Mouse (Mus musculus): ENCODE results near the gene Mesd. TPM values are rescaled to one million over a fixed set of nuclear protein-coding genes. Genes with fewer than 3 reads are reported as not detected.

Gene Mesd
- polyA plus RNA-seq, 1 experiment from 2014 or later: 39.6 TPM

DNA sequence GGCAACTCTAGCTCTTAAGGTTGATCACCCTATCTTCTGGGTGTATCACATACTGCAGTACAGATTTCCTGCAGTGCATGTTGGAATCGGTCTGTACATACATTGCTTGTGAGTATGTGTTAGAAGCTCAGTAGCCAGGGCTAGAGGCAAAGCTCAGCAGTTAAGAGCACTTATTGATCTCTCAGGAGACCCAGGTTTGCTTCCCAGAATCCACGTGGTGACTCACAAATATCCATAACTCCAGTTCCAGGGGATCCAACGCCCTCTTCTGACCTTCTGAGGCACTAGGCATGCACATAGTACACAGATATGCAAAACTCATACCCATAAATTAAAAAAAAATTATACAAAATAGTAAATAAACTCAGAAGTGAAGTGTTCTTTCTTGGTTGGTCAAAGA lies 7.2 kb upstream of the Mesd start:
- peaks cover 10% of the 10 kb centered on the region for H3K36me3 ChIP-seq (replicated peaks; ENCODE audit: insufficient read depth, low read length)
- H3K4me2 ChIP-seq (ENCODE audit: low read depth, low read length): peak overlapping the region; percentile 26; the same call in 1 of the 2 replicates
- DNase-seq: peak; percentile 21

DNA sequence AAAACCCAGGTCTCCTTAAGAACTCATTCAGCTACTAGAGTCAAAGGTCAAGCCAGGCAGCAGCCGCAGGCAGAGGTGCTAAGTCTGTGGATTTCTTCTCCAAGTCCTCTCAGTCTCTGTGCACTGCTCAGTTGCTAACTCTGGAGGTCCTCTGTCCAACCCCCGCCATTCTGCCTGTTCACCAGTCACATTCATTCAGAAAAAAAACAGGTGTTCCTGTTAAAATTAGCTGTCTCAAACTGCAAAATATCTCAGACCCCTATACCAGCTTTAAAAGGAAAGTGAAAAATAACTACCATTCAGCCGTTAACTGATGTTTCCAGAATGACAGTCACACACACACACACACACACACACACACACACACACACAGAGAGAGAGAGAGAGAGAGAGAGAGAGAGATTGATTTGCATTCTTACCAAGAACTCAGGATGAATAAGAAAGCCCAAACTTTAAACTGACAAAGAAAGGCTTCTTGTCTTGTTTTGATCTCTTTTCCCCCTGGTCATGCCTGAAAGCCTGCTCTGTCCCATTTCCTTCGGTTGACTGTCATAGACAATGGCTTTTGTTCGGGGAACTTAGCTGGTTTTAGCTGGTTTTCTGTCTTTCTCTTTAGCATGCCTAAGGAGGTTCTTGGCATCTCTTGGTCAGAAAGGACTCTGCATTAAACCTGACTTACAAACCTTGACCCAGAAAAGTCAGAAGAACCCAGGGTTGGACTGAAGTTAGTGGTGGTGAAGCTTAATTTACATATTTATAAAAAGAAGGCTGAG lies 5.4 kb upstream of the Mesd start:
- 44% methylated on average over 5 of the region's 5 CpGs for WGBS (ENCODE audit: insufficient replicate concordance)

More for the DNA sequence above, 7.2 kb upstream of the Mesd start:
- Histone ChIP-seq H3K9ac (replicated peaks) (no peak overlapping the region), H3K9me3 (ENCODE audit: low read length) (no peaks in the 10 kb centered on the region), H3K27me3 (ENCODE audit: insufficient read depth, low read length) (no peaks in the 10 kb centered on the region), H3K4me3 (ENCODE audit: low read depth, low read length) (no peak overlapping the region), H3K27ac (ENCODE audit: low read depth) (0 out of 2 replicates have a peak overlapping the region, but pooled peaks have one; percentile 26), H3K4me1 (ENCODE audit: insufficient read depth) (peaks cover 42% of the 10 kb centered on the region)
- 56% methylated on average over 3 of the region's 3 CpGs for WGBS (ENCODE audit: insufficient replicate concordance)
- peak; percentile 62 for ATAC-seq
- TF ChIP-seq CTCF (IDR thresholded peaks at IDR 0.05; ENCODE audit: low read depth): peak; percentile 43
- TF ChIP-seq EP300 (IDR thresholded peaks at IDR 0.05; ENCODE audit: low read depth): no peak

DNA sequence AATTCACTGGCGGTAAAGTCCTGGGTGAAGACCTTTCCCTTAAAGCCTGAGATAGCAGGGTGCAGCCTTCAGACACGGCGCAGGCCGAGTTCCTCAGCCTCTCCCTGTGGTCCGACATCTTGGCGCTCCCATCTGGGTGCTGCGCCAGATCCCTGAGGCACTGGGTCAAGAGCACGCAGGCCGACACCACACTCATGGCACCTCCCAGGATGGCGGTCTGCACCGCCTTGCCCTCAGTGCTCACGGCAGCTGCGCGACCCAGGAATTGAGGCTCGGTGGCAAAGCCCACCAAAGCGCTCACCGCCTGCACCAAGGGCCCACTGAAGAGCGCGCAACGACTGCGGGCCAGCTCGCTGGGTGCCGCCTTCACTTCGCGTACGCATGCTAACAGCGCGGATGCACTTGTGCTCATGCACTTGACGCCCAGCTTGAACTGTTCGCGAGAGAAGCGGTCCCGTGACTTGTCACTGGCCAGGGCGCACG lies 2.1 kb upstream of the Mesd start:
- H3K27me3 ChIP-seq (ENCODE audit: insufficient read depth, low read length): no peaks in the 10 kb centered on the region
- peak overlapping the region; percentile 97 for H3K4me2 ChIP-seq (ENCODE audit: low read depth, low read length)
- H3K4me1 ChIP-seq (ENCODE audit: insufficient read depth): peaks cover 55% of the 10 kb centered on the region
- peak overlapping the region; percentile 96 for H3K9ac ChIP-seq (replicated peaks)
- no peak for DNase-seq
- 87% methylated on average over 34 of the region's 35 CpGs for WGBS (ENCODE audit: insufficient replicate concordance)
- H3K27ac ChIP-seq (ENCODE audit: low read depth): no peak overlapping the region
- H3K4me3 ChIP-seq (ENCODE audit: low read depth, low read length): peak overlapping the region; percentile 92
- no peaks in the 10 kb centered on the region for H3K9me3 ChIP-seq (ENCODE audit: low read length)
- H3K36me3 ChIP-seq (replicated peaks; ENCODE audit: insufficient read depth, low read length): peaks cover 12% of the 10 kb centered on the region
- TF ChIP-seq EP300 (IDR thresholded peaks at IDR 0.05; ENCODE audit: low read depth): no peak
- no peak for TF ChIP-seq CTCF (IDR thresholded peaks at IDR 0.05; ENCODE audit: low read depth)
- no peak for ATAC-seq

More for the DNA sequence above, 5.4 kb upstream of the Mesd start:
- no peaks in the 10 kb centered on the region for H3K27me3 ChIP-seq (ENCODE audit: insufficient read depth, low read length)
- peak overlapping the region; percentile 35 for H3K4me2 ChIP-seq (ENCODE audit: low read depth, low read length)
- H3K36me3 ChIP-seq (replicated peaks; ENCODE audit: insufficient read depth, low read length): peaks cover 15% of the 10 kb centered on the region
- DNase-seq (no peak), ATAC-seq (no peak)
- peaks cover 49% of the 10 kb centered on the region for H3K4me1 ChIP-seq (ENCODE audit: insufficient read depth)
- H3K27ac ChIP-seq (ENCODE audit: low read depth): peak overlapping the region; percentile 41
- TF ChIP-seq CTCF (IDR thresholded peaks at IDR 0.05; ENCODE audit: low read depth): no peak
- no peak for TF ChIP-seq EP300 (IDR thresholded peaks at IDR 0.05; ENCODE audit: low read depth)
- no peak overlapping the region for H3K9ac ChIP-seq (replicated peaks)
- no peaks in the 10 kb centered on the region for H3K9me3 ChIP-seq (ENCODE audit: low read length)
- H3K4me3 ChIP-seq (ENCODE audit: low read depth, low read length): no peak overlapping the region

DNA sequence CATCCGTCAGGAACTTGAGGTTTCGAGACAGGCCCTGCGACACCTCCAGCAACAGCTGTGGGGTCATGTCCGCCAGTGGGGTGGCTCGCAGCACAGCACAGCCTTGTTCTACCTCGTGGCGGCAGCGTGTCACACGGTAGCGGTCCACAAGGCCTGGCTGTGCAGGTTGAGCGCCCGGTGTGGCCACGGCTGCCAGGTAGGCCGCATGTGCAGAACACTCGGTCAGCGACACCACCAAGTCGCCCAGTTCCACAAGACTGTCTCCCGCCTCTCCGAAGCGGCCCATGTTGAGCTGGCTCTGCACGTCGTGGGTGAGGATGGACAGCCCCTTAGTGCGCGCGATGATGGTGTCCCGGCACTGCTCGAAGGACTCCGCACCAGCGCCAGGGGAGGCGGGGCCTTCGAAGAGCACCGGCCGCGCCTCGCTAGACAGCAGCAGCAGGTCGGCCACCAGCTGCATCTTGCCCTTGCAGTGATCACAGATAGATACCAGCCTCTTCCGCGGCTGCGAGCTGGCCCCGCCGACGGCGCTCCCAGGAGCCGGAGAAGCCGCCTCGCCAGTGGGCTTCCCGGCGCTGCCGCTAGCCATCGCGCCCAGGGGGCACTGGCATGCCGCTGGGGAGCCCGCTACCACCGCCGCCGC lies 1.5 kb upstream of the Mesd start:
- DNase-seq (peak; percentile 80), ATAC-seq (peak; percentile 30)
- Histone ChIP-seq H3K4me3 (ENCODE audit: low read depth, low read length) (peak overlapping the region; percentile 92), H3K27me3 (ENCODE audit: insufficient read depth, low read length) (no peaks in the 10 kb centered on the region), H3K9me3 (ENCODE audit: low read length) (no peaks in the 10 kb centered on the region), H3K27ac (ENCODE audit: low read depth) (peak overlapping the region; percentile 96), H3K4me1 (ENCODE audit: insufficient read depth) (peaks cover 53% of the 10 kb centered on the region), H3K36me3 (replicated peaks; ENCODE audit: insufficient read depth, low read length) (peaks cover 12% of the 10 kb centered on the region), H3K9ac (replicated peaks) (peak overlapping the region; percentile 96), H3K4me2 (ENCODE audit: low read depth, low read length) (peak overlapping the region; percentile 97)
- 19% methylated on average over 54 of the region's 56 CpGs for WGBS (ENCODE audit: insufficient replicate concordance)
- TF ChIP-seq EP300 (IDR thresholded peaks at IDR 0.05; ENCODE audit: low read depth) (no peak), CTCF (IDR thresholded peaks at IDR 0.05; ENCODE audit: low read depth) (no peak)

DNA sequence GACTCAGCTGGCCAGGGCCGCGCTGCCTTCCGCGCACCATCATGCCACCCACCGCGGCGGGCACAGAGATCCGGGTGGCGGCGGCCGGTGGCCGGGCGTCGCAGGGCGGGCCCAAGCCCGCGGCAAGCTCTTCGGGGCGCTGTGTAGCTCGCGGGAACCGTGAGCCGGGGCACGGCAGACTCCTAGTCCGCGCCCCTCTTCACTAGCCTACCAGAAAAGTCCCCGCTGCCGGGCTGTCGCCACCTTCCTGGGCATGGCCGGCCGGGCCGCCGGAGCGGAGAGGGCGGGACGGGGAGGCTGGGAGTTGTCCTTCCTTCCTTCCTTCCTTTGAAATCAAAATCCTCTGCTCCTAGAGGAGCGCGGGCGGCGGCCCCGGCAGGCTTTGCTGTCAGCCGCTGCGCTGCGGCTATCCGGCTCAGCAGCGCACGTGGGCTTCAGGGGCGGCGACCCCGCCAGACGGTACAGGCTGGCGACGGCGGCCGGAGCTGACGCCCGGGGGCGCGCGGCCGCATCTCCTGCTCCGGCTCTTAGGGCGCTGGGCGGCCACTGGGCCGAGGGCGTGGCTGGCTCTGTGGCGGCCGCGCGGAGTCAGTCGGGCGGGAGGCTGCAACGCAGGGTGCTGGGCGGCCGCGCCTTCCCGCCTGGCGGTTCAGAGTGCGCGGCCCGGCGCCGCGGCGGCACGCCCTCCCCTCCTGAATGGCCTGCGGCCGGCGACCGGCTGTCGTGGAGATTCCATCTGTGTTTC lies 818 bp upstream of the Mesd start:
- Histone ChIP-seq H3K27me3 (ENCODE audit: insufficient read depth, low read length) (no peaks in the 10 kb centered on the region), H3K9ac (replicated peaks) (peak overlapping the region; percentile 96), H3K4me3 (ENCODE audit: low read depth, low read length) (peak overlapping the region; percentile 92), H3K36me3 (replicated peaks; ENCODE audit: insufficient read depth, low read length) (peaks cover 12% of the 10 kb centered on the region), H3K4me2 (ENCODE audit: low read depth, low read length) (peak overlapping the region; percentile 97), H3K4me1 (ENCODE audit: insufficient read depth) (peaks cover 46% of the 10 kb centered on the region), H3K27ac (ENCODE audit: low read depth) (peak overlapping the region; percentile 96), H3K9me3 (ENCODE audit: low read length) (no peaks in the 10 kb centered on the region)
- ATAC-seq (peak; percentile 80), DNase-seq (peak; percentile 87)
- TF ChIP-seq EP300 (IDR thresholded peaks at IDR 0.05; ENCODE audit: low read depth): no peak
- TF ChIP-seq CTCF (IDR thresholded peaks at IDR 0.05; ENCODE audit: low read depth): no peak; the same call in 1 of the 2 replicates
- under 1% methylated on average over 58 of the region's 91 CpGs for WGBS (ENCODE audit: insufficient replicate concordance)
